Mouse (Mus musculus): ENCODE measurements around the gene Zfp433.
"Not testable (repeated sequence)": the region's sequence is repeated elsewhere in the genome, so short reads cannot be mapped to it uniquely, and the experiment has no call there.

Gene Zfp433

DNA sequence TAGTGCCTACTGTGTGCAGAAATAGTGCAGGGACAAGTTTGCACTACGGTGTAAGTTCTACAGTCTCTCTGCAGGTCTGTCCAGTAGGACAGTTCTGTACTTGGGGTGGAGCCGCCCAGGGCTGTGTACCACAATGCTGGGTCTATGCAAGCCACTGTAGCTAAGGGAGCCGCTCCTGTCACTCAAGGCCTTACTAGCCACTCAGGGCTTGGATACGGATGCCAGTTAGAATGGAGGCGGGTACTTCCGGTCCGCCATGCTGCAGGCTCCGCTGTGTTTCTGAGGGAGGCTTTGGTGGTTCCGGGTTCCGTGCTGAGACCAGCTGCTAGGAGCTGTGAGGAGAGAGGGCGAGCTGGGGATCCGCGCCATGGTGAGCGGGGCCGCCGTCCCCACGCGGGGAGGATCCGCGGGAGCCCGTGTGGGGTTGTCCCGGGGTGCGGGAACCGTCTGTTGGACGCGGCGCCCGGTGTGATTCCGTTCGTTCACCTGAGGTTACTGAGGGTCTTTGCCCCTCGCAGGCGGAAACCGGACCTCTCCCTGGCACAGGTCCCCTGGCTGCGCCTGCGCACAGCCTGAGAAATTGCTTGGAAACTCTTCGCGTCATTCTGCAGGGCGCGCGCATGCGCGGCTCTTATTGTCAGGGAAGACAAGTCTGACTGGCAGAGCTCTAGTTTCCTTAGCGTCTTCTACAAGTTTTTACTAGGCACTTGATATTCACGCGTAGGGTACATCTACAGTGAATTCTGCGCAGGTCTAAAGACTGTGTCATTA is at the start of gene Zfp433:
Zfp433 (plus strand) TSS at position 295 of the 771 bp plus-strand sequence.
- in situ Hi-C loops (cut with MboI, MseI) = loop anchor here (5.0 to 10.0 kb wide), 2 partner anchors 57 to 290 kb away; partner anchors contain the start of gene Gm10778

DNA sequence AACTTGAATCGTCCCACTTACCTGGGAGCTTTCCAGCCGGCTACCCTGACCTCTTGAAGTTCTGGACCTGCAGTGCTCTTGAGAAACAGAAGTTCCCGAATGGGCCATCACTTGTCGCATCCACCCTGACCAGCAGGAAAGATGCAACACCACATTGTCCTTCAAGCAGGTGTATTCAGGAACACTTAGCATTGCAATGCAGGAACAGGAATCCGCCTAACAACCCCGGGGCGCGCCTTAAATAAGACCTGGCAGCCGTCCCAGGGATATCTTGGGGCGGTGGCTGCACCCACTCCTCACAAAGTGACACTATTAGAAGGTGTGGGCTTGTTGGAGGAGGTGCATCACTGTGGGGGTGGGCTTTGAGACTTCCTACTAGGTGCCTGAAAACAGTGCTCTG is 49.4 kb upstream of the Zfp433 start:
- in situ Hi-C loops (cut with MboI, MseI) = loop anchor here (5.0 kb wide), 1 partner anchor 167 kb away; no protein-coding TSS in a partner anchor

DNA sequence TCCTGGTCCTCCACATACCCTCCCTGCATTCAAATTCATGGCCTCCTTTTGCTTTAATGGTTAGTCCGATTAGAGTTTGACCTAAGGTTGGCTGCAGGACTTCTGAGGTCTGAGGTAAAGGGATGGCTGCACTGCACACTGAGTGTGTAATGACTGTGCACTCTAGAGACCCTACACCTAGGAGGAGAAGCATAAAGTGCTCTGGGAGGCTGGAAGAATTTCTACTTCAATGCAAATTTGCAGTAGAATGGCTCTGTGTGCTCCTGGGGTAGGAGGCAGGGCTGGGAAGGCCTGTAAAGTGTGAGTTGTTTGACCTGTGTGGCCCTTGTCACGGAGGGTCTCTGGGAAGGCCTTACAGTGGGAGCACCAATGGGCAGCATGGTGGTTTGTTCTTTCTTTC is 48.5 kb upstream of the Zfp433 start:
- in situ Hi-C loops (cut with MboI, MseI) = loop anchor here (5.0 kb wide), 1 partner anchor 166 kb away; no protein-coding TSS in a partner anchor

DNA sequence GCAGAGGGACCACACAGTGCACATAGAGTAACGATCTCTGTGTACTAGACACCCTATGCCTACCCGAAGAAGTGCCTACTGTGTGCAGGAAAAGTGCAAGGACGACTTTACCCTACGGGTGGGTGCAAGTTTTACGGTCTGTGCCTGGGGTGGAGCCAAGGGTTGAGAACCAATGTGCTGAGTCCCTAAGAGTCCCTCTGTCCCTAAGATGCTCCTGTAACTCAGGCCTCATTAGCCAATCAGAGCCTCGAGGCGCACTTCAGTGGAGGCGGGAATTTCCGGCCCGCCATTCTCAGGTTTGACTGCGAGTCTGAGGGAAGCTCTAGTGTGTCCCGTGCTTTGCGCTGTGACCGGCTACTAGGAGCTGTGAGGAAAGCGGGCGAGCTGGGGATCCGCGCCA is 17.5 kb upstream of the Zfp433 start:
- in situ Hi-C loops (cut with MboI, MseI) = loop anchor here (10.0 kb wide), 1 partner anchor 158 kb away; no protein-coding TSS in a partner anchor

DNA sequence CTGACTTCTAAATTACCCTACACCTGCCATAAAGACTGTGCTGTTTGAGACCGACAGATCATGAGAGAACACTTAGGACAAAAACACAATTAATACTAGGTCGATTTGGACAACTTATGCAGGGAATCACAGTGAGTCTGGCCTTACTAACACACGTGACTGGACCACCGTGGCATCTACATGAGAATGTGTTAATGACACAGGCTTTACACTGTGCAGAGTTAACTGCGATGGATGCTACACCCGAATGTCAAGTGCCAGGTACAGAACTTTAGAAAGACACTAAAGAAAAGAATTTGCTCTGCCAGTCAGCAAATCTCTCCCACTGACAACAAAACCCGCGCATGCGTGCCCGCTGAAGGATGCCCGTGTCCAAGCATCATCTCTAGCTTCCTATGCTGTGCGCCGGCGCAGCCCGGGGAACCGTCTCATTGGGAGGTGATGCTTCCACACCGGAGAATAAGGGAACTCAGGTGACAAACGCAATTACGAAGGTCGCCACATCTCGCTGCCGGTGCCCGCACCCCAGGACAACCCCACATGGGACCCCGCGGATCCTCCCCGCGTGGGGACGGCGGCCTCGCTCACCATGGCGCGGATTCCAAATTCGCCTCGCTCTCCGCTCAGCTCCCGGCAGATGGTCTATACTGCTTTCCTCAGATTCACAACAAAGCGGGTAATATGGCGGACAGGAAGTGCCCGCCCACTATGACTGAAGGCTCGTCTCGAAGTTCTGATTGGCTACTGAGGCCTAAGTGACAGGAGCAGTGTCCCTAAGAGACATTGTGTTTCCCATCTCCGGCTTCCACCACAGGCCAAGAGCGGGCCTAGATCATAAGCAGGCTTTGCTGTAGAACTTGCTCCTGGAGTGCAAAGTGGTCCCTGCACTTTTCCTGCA is 66.1 kb downstream of the Zfp433 start, which contains the start of gene Gm3055:
Gm3055 (minus strand) TSS at position 656 of the 898 bp plus-strand sequence.
- in situ Hi-C loops (cut with MboI, MseI) = not testable (repeated sequence)

DNA sequence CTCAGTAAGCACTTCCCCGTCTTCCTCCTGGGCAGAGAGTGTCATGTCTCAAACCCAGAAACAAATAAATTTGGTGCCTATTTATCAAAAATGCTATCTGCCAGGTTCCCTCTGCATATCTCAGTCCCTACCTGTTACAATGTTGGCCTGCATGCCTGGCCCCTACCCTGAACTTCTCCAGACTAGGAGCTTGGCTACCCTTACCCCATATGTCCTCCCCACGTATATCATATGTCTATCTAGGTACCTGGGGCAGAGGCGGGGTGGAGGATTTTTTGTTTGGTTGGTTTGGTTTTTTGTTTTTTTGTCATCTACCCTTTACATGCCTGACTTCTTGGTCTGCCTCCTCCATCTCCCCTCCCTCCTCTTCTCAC is 66.8 kb downstream of the Zfp433 start:
- in situ Hi-C loops (cut with MboI, MseI) = not testable (repeated sequence)
